Mouse (Mus musculus): ENCODE results near the gene Kcnh5. TPM values are rescaled to one million over a fixed set of nuclear protein-coding genes. Genes with fewer than 3 reads are reported as not detected.

Kcnh5 gene
- polyA plus RNA-seq (2015; fragmentation: Nextera tagmentation; extraction: Ambion mirVana), result 3.6 and 3.9 TPM in 2 replicates

- Histone ChIP-seq H3K4me3 (peak within 1 kb of the TSS; percentile 86), H3K4me1 (replicated peaks) (peaks cover 18% of the 10 kb centered on the region), H3K27me3 (0 out of 2 replicates have a peak, but pooled peaks cover 5% of the 10 kb centered on the region), H3K9me3 (no peaks in the 10 kb centered on the region), H3K36me3 (no peaks in the 10 kb centered on the region), H3K4me2 (peak within 1 kb of the TSS; percentile 99), H3K9ac (peak within 1 kb of the TSS; percentile 66), H3K27ac (replicated peaks) (peak within 1 kb of the TSS; percentile 86)
- under 1% methylated on average over 52 of the region's 52 CpGs for WGBS
- peak; percentile 94 for ATAC-seq (ENCODE audit: low FRiP score, low read depth)
Measured at GRCm38 (mm10) chr12:75176691-75177645, at the start of gene Kcnh5. Gene Kcnh5, minus strand, starts transcription at chr12:75177332.

- no peaks in the 10 kb centered on the region for H3K9me3 ChIP-seq
- no peaks in the 10 kb centered on the region for H3K36me3 ChIP-seq
- WGBS, result 55% methylated on average over 1 of the region's 1 CpGs
- no peaks in the 10 kb centered on the region for H3K4me1 ChIP-seq (replicated peaks)
- no peak overlapping the region for H3K4me3 ChIP-seq
- no peak for ATAC-seq (ENCODE audit: low FRiP score, low read depth)
- no peak overlapping the region for H3K27ac ChIP-seq (replicated peaks)
- no peak overlapping the region for H3K4me2 ChIP-seq
- no peaks in the 10 kb centered on the region for H3K27me3 ChIP-seq
- no peak overlapping the region for H3K9ac ChIP-seq
Measured at GRCm38 (mm10) chr12:75223966-75224365, 46.8 kb upstream of the Kcnh5 start.

GRCm38 (mm10) chr12:75189413-75189812 lies 12.3 kb upstream of the Kcnh5 start:
- no peaks in the 10 kb centered on the region for H3K27me3 ChIP-seq
- no peak overlapping the region for H3K9ac ChIP-seq
- H3K4me2 ChIP-seq, result no peak overlapping the region
- WGBS, result 63% methylated on average over 2 of the region's 2 CpGs
- H3K4me3 ChIP-seq, result no peak overlapping the region
- no peak for ATAC-seq (ENCODE audit: low FRiP score, low read depth)
- H3K36me3 ChIP-seq, result no peaks in the 10 kb centered on the region
- H3K9me3 ChIP-seq, result no peaks in the 10 kb centered on the region
- no peak overlapping the region for H3K27ac ChIP-seq (replicated peaks)
- no peaks in the 10 kb centered on the region for H3K4me1 ChIP-seq (replicated peaks)

- Histone ChIP-seq H3K4me2 (no peak overlapping the region), H3K9me3 (no peaks in the 10 kb centered on the region), H3K4me3 (no peak overlapping the region), H3K4me1 (replicated peaks) (peaks cover 8% of the 10 kb centered on the region), H3K27ac (replicated peaks) (no peak overlapping the region), H3K9ac (no peak overlapping the region), H3K36me3 (no peaks in the 10 kb centered on the region), H3K27me3 (0 out of 2 replicates have a peak, but pooled peaks cover 2% of the 10 kb centered on the region)
- ATAC-seq (ENCODE audit: low FRiP score, low read depth), result no peak
- whole genome bisulfite sequencing, result 83% methylated on average over 7 of the region's 7 CpGs
Measured at GRCm38 (mm10) chr12:75182646-75183045, 5.5 kb upstream of the Kcnh5 start.

GRCm38 (mm10) chr12:75179491-75179890 lies 2.4 kb upstream of the Kcnh5 start:
- Histone ChIP-seq H3K36me3 (no peaks in the 10 kb centered on the region), H3K4me1 (replicated peaks) (peaks cover 18% of the 10 kb centered on the region), H3K9ac (no peak overlapping the region), H3K4me3 (no peak overlapping the region), H3K9me3 (no peaks in the 10 kb centered on the region), H3K4me2 (no peak overlapping the region), H3K27me3 (0 out of 2 replicates have a peak, but pooled peaks cover 3% of the 10 kb centered on the region), H3K27ac (replicated peaks) (no peak overlapping the region)
- 50% methylated on average over 8 of the region's 8 CpGs for WGBS
- no peak for ATAC-seq (ENCODE audit: low FRiP score, low read depth)

- peak; percentile 19; the same call in 1 of the 2 replicates for ATAC-seq (ENCODE audit: low FRiP score, low read depth)
Measured at GRCm38 (mm10) chr12:75177646-75178030, 506 bp upstream of the Kcnh5 start.

GRCm38 (mm10) chr12:75175931-75176565 lies 1.1 kb downstream of the Kcnh5 start:
- no peaks in the 10 kb centered on the region for H3K9me3 ChIP-seq
- peak; percentile 29 for ATAC-seq (ENCODE audit: low FRiP score, low read depth)
- H3K4me1 ChIP-seq (replicated peaks), result peaks cover 19% of the 10 kb centered on the region
- H3K9ac ChIP-seq, result peak overlapping the region; percentile 66
- 0 out of 2 replicates have a peak, but pooled peaks cover 5% of the 10 kb centered on the region for H3K27me3 ChIP-seq
- H3K4me2 ChIP-seq, result peak overlapping the region; percentile 99
- H3K4me3 ChIP-seq, result peak overlapping the region; percentile 86
- H3K27ac ChIP-seq (replicated peaks), result peak overlapping the region; percentile 86
- WGBS, result 2% methylated on average over 19 of the region's 19 CpGs
- no peaks in the 10 kb centered on the region for H3K36me3 ChIP-seq

More at GRCm38 (mm10) chr12:75177646-75178030, 506 bp upstream of the Kcnh5 start:
- H3K4me2 ChIP-seq, result peak overlapping the region; percentile 99
- no peaks in the 10 kb centered on the region for H3K9me3 ChIP-seq
- H3K27ac ChIP-seq (replicated peaks), result peak overlapping the region; percentile 86
- peak overlapping the region; percentile 86 for H3K4me3 ChIP-seq
- H3K4me1 ChIP-seq (replicated peaks), result peaks cover 18% of the 10 kb centered on the region
- under 1% methylated on average over 13 of the region's 13 CpGs for WGBS
- no peaks in the 10 kb centered on the region for H3K36me3 ChIP-seq
- 0 out of 2 replicates have a peak, but pooled peaks cover 5% of the 10 kb centered on the region for H3K27me3 ChIP-seq
- H3K9ac ChIP-seq, result peak overlapping the region; percentile 66

GRCm38 (mm10) chr12:75170970-75171369 lies 6.2 kb downstream of the Kcnh5 start:
- H3K27me3 ChIP-seq, result 0 out of 2 replicates have a peak, but pooled peaks cover 3% of the 10 kb centered on the region
- no peak for ATAC-seq (ENCODE audit: low FRiP score, low read depth)
- WGBS, result 27% methylated on average over 2 of the region's 2 CpGs

GRCm38 (mm10) chr12:75153076-75153568 lies 24.0 kb downstream of the Kcnh5 start:
- Histone ChIP-seq H3K4me1 (replicated peaks) (no peaks in the 10 kb centered on the region), H3K9ac (no peak overlapping the region), H3K27ac (replicated peaks) (no peak overlapping the region), H3K4me3 (no peak overlapping the region), H3K4me2 (no peak overlapping the region), H3K9me3 (no peaks in the 10 kb centered on the region), H3K36me3 (no peaks in the 10 kb centered on the region), H3K27me3 (no peaks in the 10 kb centered on the region)
- 96% methylated on average over 2 of the region's 2 CpGs for WGBS
- no peak for ATAC-seq (ENCODE audit: low FRiP score, low read depth)

More at GRCm38 (mm10) chr12:75170970-75171369, 6.2 kb downstream of the Kcnh5 start:
- H3K27ac ChIP-seq (replicated peaks), result no peak overlapping the region
- H3K36me3 ChIP-seq, result no peaks in the 10 kb centered on the region
- no peaks in the 10 kb centered on the region for H3K9me3 ChIP-seq
- H3K4me2 ChIP-seq, result no peak overlapping the region
- peaks cover 5% of the 10 kb centered on the region for H3K4me1 ChIP-seq (replicated peaks)
- no peak overlapping the region for H3K4me3 ChIP-seq
- no peak overlapping the region for H3K9ac ChIP-seq

- no peaks in the 10 kb centered on the region for H3K9me3 ChIP-seq
- H3K4me3 ChIP-seq, result no peak overlapping the region
- no peaks in the 10 kb centered on the region for H3K36me3 ChIP-seq
- H3K4me1 ChIP-seq (replicated peaks), result no peaks in the 10 kb centered on the region
- ATAC-seq (ENCODE audit: low FRiP score, low read depth), result no peak
- H3K9ac ChIP-seq, result no peak overlapping the region
- H3K27ac ChIP-seq (replicated peaks), result no peak overlapping the region
- H3K4me2 ChIP-seq, result no peak overlapping the region
- WGBS, result 86% methylated on average over 1 of the region's 1 CpGs
- H3K27me3 ChIP-seq, result no peaks in the 10 kb centered on the region
Measured at GRCm38 (mm10) chr12:75139792-75140191, 37.3 kb downstream of the Kcnh5 start.

- Histone ChIP-seq H3K4me2 (no peak overlapping the region), H3K27me3 (no peaks in the 10 kb centered on the region), H3K4me1 (replicated peaks) (no peaks in the 10 kb centered on the region), H3K36me3 (no peaks in the 10 kb centered on the region), H3K9ac (no peak overlapping the region), H3K9me3 (no peaks in the 10 kb centered on the region), H3K4me3 (no peak overlapping the region), H3K27ac (replicated peaks) (no peak overlapping the region)
- no peak for ATAC-seq (ENCODE audit: low FRiP score, low read depth)
- 62% methylated on average over 5 of the region's 5 CpGs for WGBS
Measured at GRCm38 (mm10) chr12:75091921-75092320, 85.2 kb downstream of the Kcnh5 start.

- no peak overlapping the region for H3K4me2 ChIP-seq
- H3K36me3 ChIP-seq, result no peaks in the 10 kb centered on the region
Measured at GRCm38 (mm10) chr12:75090957-75091356, 86.2 kb downstream of the Kcnh5 start.

More at GRCm38 (mm10) chr12:75090957-75091356, 86.2 kb downstream of the Kcnh5 start:
- Histone ChIP-seq H3K9me3 (no peaks in the 10 kb centered on the region), H3K4me1 (replicated peaks) (no peaks in the 10 kb centered on the region), H3K9ac (no peak overlapping the region), H3K4me3 (no peak overlapping the region), H3K27ac (replicated peaks) (no peak overlapping the region), H3K27me3 (no peaks in the 10 kb centered on the region)
- ATAC-seq (ENCODE audit: low FRiP score, low read depth), result no peak
- 89% methylated on average over 1 of the region's 1 CpGs for WGBS
